Mouse (Mus musculus): ENCODE data around the gene Ephx1. TPM values are rescaled to one million over a fixed set of nuclear protein-coding genes. Genes with fewer than 3 reads are reported as not detected.
"Not testable (repeated sequence)": the region's sequence is repeated elsewhere in the genome, so short reads cannot be mapped to it uniquely, and the experiment has no call there.

Gene Ephx1
- polyA plus RNA-seq, 3 experiments from 2014 or later: 40.9 to 267 (median 215) TPM

- no peak for ATAC-seq
Measured at GRCm38 (mm10) chr1:181013446-181013845, 7.3 kb downstream of the Ephx1 start.

GRCm38 (mm10) chr1:181012416-181012815 lies 8.3 kb downstream of the Ephx1 start:
- ATAC-seq: no peak

- ATAC-seq: no peak
Measured at GRCm38 (mm10) chr1:181011601-181012000, 9.1 kb downstream of the Ephx1 start.

- ATAC-seq: no peak
Measured at GRCm38 (mm10) chr1:181010171-181010932, 10.4 kb downstream of the Ephx1 start.

GRCm38 (mm10) chr1:181009754-181010153 lies 10.9 kb downstream of the Ephx1 start:
- ATAC-seq: no peak

- ATAC-seq: no peak
Measured at GRCm38 (mm10) chr1:181009011-181009590, 11.6 kb downstream of the Ephx1 start.

- ATAC-seq: no peak
Measured at GRCm38 (mm10) chr1:181008266-181008665, 12.4 kb downstream of the Ephx1 start.

- no peak for ATAC-seq
Measured at GRCm38 (mm10) chr1:181007831-181008230, 12.9 kb downstream of the Ephx1 start.

- no peak for ATAC-seq
Measured at GRCm38 (mm10) chr1:181005331-181005730, 15.4 kb downstream of the Ephx1 start.

- ATAC-seq: no peak
Measured at GRCm38 (mm10) chr1:181003790-181004189, 16.9 kb downstream of the Ephx1 start.

GRCm38 (mm10) chr1:181001621-181002020 lies 19.1 kb downstream of the Ephx1 start:
- ATAC-seq: no peak

- ATAC-seq: no peak
Measured at GRCm38 (mm10) chr1:181001217-181001616, 19.5 kb downstream of the Ephx1 start.

GRCm38 (mm10) chr1:181000501-181001092 lies 20.1 kb downstream of the Ephx1 start:
- ATAC-seq: no peak

- ATAC-seq: no peak
Measured at GRCm38 (mm10) chr1:180992142-180992541, 28.6 kb downstream of the Ephx1 start.

- no peak for ATAC-seq
Measured at GRCm38 (mm10) chr1:180990671-180991070, 30.0 kb downstream of the Ephx1 start.

- peak; percentile 71 for ATAC-seq
Measured at GRCm38 (mm10) chr1:180987759-180988158, 32.9 kb downstream of the Ephx1 start.

- no peak for ATAC-seq
Measured at GRCm38 (mm10) chr1:180986701-180987100, 34.0 kb downstream of the Ephx1 start.

GRCm38 (mm10) chr1:180981298-180982046 lies 39.2 kb downstream of the Ephx1 start:
- not testable (repeated sequence) for ATAC-seq

GRCm38 (mm10) chr1:180980464-180980863 lies 40.2 kb downstream of the Ephx1 start:
- no peak for ATAC-seq

- no peak for ATAC-seq
Measured at GRCm38 (mm10) chr1:180979484-180980251, 41.0 kb downstream of the Ephx1 start.

GRCm38 (mm10) chr1:180976110-180976679 lies 44.5 kb downstream of the Ephx1 start:
- peak; percentile 65 for ATAC-seq
